Mouse (Mus musculus) CH12.LX (cell line): ENCODE data around the gene Atg9b.

ENCODE experiments used
- CTCF ChIP-seq, 2 experiments: IDR thresholded peaks in 1 of 2; conservative IDR thresholded peaks in 1 of 2; 2 replicates each; pipeline ENCODE4 v1.5.1; 2011 to 2012; ENCODE audit warnings: low read depth in 2 of 2, low read length in 2 of 2, improper control_type of control experiment in 1 of 2, inconsistent platforms in 1 of 2, mild to moderate bottlenecking in 1 of 2, moderate library complexity in 1 of 2
- EP300 ChIP-seq: IDR thresholded peaks from 2 replicates; pipeline ENCODE4 v1.6.1; 2011; ENCODE audit warnings: low read length, improper control_type of control experiment
- MYC ChIP-seq: IDR thresholded peaks from 2 replicates; pipeline ENCODE4 v1.6.1; 2011; ENCODE audit warnings: low read depth, mild to moderate bottlenecking, improper control_type of control experiment, low read length
- NRF1 ChIP-seq: IDR thresholded peaks from 2 replicates; pipeline ENCODE4 v1.6.1; 2014; ENCODE audit warnings: low read depth, mild to moderate bottlenecking, inconsistent platforms, low read length, improper control_type of control experiment, moderate library complexity
- POLR2A ChIP-seq: IDR thresholded peaks from 2 replicates; pipeline ENCODE4 v1.6.1; 2011; ENCODE audit warnings: low read depth, mild to moderate bottlenecking, improper control_type of control experiment, low read length
- SIN3A ChIP-seq: IDR thresholded peaks from 2 replicates; pipeline ENCODE4 v1.6.1; 2012; ENCODE audit warnings: low read length, improper control_type of control experiment, inconsistent platforms

GRCm38 (mm10) chr5:24401969-24402368 is 10.0 kb upstream of the Atg9b start:
- no peak for TF ChIP-seq EP300
- no peak for TF ChIP-seq MYC
- no peak for TF ChIP-seq SIN3A
- no peak for TF ChIP-seq CTCF (conservative IDR thresholded peaks at IDR 0.05 in 1 of 2, IDR thresholded peaks at IDR 0.05 in 1 of 2; ENCODE audit: low read depth in 2 of 2, low read length in 2 of 2)
- no peak for TF ChIP-seq POLR2A
- no peak for TF ChIP-seq NRF1
